Mouse (Mus musculus): ENCODE measurements at regions not wholly inside any gene's neighbourhood (a gene's known extent, or its start where the extent isn't known, plus 50 kb on each side); places are given as distances from the start of the nearest gene placed in this dataset.

DNA sequence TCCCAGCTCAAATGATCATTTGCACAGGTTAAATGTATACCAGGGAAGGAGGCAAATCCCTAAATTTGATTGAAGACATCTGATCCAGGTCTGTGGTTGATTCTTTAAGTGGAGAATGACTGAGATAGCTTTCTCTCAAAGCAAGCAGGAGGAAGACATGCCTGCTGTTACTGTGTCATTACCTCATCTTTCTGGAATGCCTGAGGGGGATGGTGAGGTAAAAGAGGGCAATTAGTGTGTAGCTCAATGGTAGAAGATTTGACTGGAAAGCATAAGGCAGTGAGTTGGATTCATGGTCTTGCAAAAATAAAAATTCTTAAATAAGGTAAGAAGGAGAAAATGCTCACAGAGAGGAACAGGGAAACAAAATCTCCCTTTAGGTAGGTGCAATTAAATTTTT lies 144.9 kb downstream of the Fam84b start:
- Histone ChIP-seq H3K27me3 (replicated peaks; ENCODE audit: control insufficient read depth, insufficient read depth, low read length) (no peaks in the 10 kb centered on the region), H3K27ac (ENCODE audit: low read depth, low read length) (no peak overlapping the region), H3K36me3 (ENCODE audit: control insufficient read depth, insufficient read depth, low read length) (no peaks in the 10 kb centered on the region), H3K4me3 (ENCODE audit: low read depth, low read length) (no peak overlapping the region), H3K9ac (ENCODE audit: low read depth, low read length) (no peak overlapping the region), H3K4me1 (replicated peaks; ENCODE audit: control insufficient read depth, insufficient read depth, low read length) (no peaks in the 10 kb centered on the region), H3K4me2 (no peak overlapping the region), H3K9me3 (ENCODE audit: control insufficient read depth, low read length) (no peaks in the 10 kb centered on the region)
- no peak for DNase-seq (ENCODE audit: low spot score)
- no peak for ATAC-seq (replicated peaks; ENCODE audit: low FRiP score)

DNA sequence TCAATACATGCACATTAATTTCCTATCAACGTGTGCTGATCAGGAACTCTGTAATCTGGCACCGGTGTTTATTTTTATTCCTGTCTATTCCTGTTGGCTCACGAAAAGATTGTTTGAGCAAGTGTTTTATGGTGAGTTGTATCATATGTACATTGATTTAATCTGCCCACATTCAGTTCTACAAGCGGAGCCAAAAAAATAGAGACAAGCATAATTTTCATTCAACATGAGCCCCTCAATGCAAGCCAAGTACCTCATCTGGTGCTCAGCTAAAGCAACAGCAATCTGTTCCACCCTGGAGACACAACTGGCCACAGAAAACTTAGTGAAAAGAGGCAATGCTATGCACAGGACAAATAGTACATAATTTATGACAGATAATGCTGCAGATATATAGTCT lies 147.6 kb downstream of the Fam84b start:
- no peak overlapping the region for H3K9ac ChIP-seq (ENCODE audit: low read depth, low read length)
- no peak overlapping the region for H3K27ac ChIP-seq (ENCODE audit: low read depth, low read length)
- H3K9me3 ChIP-seq (ENCODE audit: control insufficient read depth, low read length) = no peaks in the 10 kb centered on the region
- ATAC-seq (replicated peaks; ENCODE audit: low FRiP score) (no peak), DNase-seq (ENCODE audit: low spot score) (no peak)
- no peaks in the 10 kb centered on the region for H3K36me3 ChIP-seq (ENCODE audit: control insufficient read depth, insufficient read depth, low read length)
- H3K27me3 ChIP-seq (replicated peaks; ENCODE audit: control insufficient read depth, insufficient read depth, low read length) = no peaks in the 10 kb centered on the region
- no peak overlapping the region for H3K4me3 ChIP-seq (ENCODE audit: low read depth, low read length)
- WGBS = 86% methylated on average over 4 of the region's 4 CpGs
- H3K4me2 ChIP-seq = no peak overlapping the region
- H3K4me1 ChIP-seq (replicated peaks; ENCODE audit: control insufficient read depth, insufficient read depth, low read length) = no peaks in the 10 kb centered on the region

GRCm38 (mm10) chr15:60701273-60701672 lies 152.3 kb downstream of the Fam84b start:
- Histone ChIP-seq H3K4me2 (no peak overlapping the region), H3K4me3 (ENCODE audit: low read depth, low read length) (no peak overlapping the region), H3K4me1 (replicated peaks; ENCODE audit: control insufficient read depth, insufficient read depth, low read length) (no peaks in the 10 kb centered on the region), H3K27me3 (replicated peaks; ENCODE audit: control insufficient read depth, insufficient read depth, low read length) (no peaks in the 10 kb centered on the region), H3K9ac (ENCODE audit: low read depth, low read length) (no peak overlapping the region), H3K36me3 (ENCODE audit: control insufficient read depth, insufficient read depth, low read length) (no peaks in the 10 kb centered on the region), H3K27ac (ENCODE audit: low read depth, low read length) (no peak overlapping the region), H3K9me3 (ENCODE audit: control insufficient read depth, low read length) (no peaks in the 10 kb centered on the region)
- ATAC-seq (replicated peaks; ENCODE audit: low FRiP score) = no peak
- no peak for DNase-seq (ENCODE audit: low spot score)

DNA sequence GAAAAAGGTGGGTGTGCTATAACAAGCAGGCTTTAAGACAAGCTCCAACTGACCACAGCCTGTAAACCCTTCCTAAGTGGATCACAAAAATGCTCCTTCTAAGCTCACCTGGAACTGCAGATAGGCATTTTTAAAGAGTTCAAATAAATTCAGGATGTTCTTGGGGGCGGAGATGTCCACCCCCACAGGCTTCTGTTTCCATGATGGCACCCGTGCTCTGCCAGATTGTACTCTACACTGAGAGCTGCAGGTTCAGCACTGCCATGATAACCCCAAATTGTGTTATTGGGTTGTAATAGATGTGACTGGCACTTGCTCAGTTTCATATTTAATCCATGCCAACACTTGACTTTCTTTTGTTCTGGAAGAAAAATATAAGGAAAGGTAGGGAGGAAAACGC lies 158.8 kb downstream of the Fam84b start:
- no peaks in the 10 kb centered on the region for H3K36me3 ChIP-seq (ENCODE audit: control insufficient read depth, insufficient read depth, low read length)
- no peaks in the 10 kb centered on the region for H3K9me3 ChIP-seq (ENCODE audit: control insufficient read depth, low read length)
- H3K4me3 ChIP-seq (ENCODE audit: low read depth, low read length) = no peak overlapping the region
- no peak overlapping the region for H3K4me2 ChIP-seq
- no peaks in the 10 kb centered on the region for H3K4me1 ChIP-seq (replicated peaks; ENCODE audit: control insufficient read depth, insufficient read depth, low read length)
- no peak for ATAC-seq (replicated peaks; ENCODE audit: low FRiP score)
- H3K27me3 ChIP-seq (replicated peaks; ENCODE audit: control insufficient read depth, insufficient read depth, low read length) = no peaks in the 10 kb centered on the region
- 77% methylated on average over 3 of the region's 3 CpGs for WGBS
- no peak for DNase-seq (ENCODE audit: low spot score)
- H3K27ac ChIP-seq (ENCODE audit: low read depth, low read length) = no peak overlapping the region
- no peak overlapping the region for H3K9ac ChIP-seq (ENCODE audit: low read depth, low read length)

GRCm38 (mm10) chr15:60693751-60694500 lies 159.7 kb downstream of the Fam84b start:
- H3K9me3 ChIP-seq (ENCODE audit: control insufficient read depth, low read length) = no peaks in the 10 kb centered on the region
- DNase-seq (ENCODE audit: low spot score) (no peak), ATAC-seq (replicated peaks; ENCODE audit: low FRiP score) (peak; percentile 41; the same call in 1 of the 2 replicates)
- H3K27me3 ChIP-seq (replicated peaks; ENCODE audit: control insufficient read depth, insufficient read depth, low read length) = no peaks in the 10 kb centered on the region
- 58% methylated on average over 7 of the region's 7 CpGs for WGBS
- no peaks in the 10 kb centered on the region for H3K36me3 ChIP-seq (ENCODE audit: control insufficient read depth, insufficient read depth, low read length)
- no peak overlapping the region for H3K9ac ChIP-seq (ENCODE audit: low read depth, low read length)
- H3K4me3 ChIP-seq (ENCODE audit: low read depth, low read length) = no peak overlapping the region
- H3K4me1 ChIP-seq (replicated peaks; ENCODE audit: control insufficient read depth, insufficient read depth, low read length) = no peaks in the 10 kb centered on the region
- no peak overlapping the region for H3K4me2 ChIP-seq
- H3K27ac ChIP-seq (ENCODE audit: low read depth, low read length) = no peak overlapping the region

- H3K4me2 ChIP-seq = no peak overlapping the region
- H3K27me3 ChIP-seq (replicated peaks; ENCODE audit: control insufficient read depth, insufficient read depth, low read length) = no peaks in the 10 kb centered on the region
- H3K4me1 ChIP-seq (replicated peaks; ENCODE audit: control insufficient read depth, insufficient read depth, low read length) = no peaks in the 10 kb centered on the region
- H3K36me3 ChIP-seq (ENCODE audit: control insufficient read depth, insufficient read depth, low read length) = no peaks in the 10 kb centered on the region
- no peaks in the 10 kb centered on the region for H3K9me3 ChIP-seq (ENCODE audit: control insufficient read depth, low read length)
- no peak overlapping the region for H3K27ac ChIP-seq (ENCODE audit: low read depth, low read length)
- ATAC-seq (replicated peaks; ENCODE audit: low FRiP score) (no peak), DNase-seq (ENCODE audit: low spot score) (no peak)
- no peak overlapping the region for H3K4me3 ChIP-seq (ENCODE audit: low read depth, low read length)
- H3K9ac ChIP-seq (ENCODE audit: low read depth, low read length) = no peak overlapping the region
- WGBS = 55% methylated on average over 6 of the region's 6 CpGs
Observed at GRCm38 (mm10) chr15:60692718-60693597, 160.6 kb downstream of the Fam84b start.

- 57% methylated on average over 3 of the region's 3 CpGs for WGBS
- no peaks in the 10 kb centered on the region for H3K27me3 ChIP-seq (replicated peaks; ENCODE audit: control insufficient read depth, insufficient read depth, low read length)
Observed at GRCm38 (mm10) chr15:60692149-60692548, 161.4 kb downstream of the Fam84b start.

GRCm38 (mm10) chr15:60677397-60677796 lies 176.2 kb downstream of the Fam84b start:
- Histone ChIP-seq H3K9ac (ENCODE audit: low read depth, low read length) (no peak overlapping the region), H3K4me1 (replicated peaks; ENCODE audit: control insufficient read depth, insufficient read depth, low read length) (no peaks in the 10 kb centered on the region), H3K9me3 (ENCODE audit: control insufficient read depth, low read length) (no peaks in the 10 kb centered on the region), H3K4me2 (no peak overlapping the region), H3K36me3 (ENCODE audit: control insufficient read depth, insufficient read depth, low read length) (no peaks in the 10 kb centered on the region), H3K4me3 (ENCODE audit: low read depth, low read length) (no peak overlapping the region), H3K27me3 (replicated peaks; ENCODE audit: control insufficient read depth, insufficient read depth, low read length) (no peaks in the 10 kb centered on the region), H3K27ac (ENCODE audit: low read depth, low read length) (no peak overlapping the region)
- DNase-seq (ENCODE audit: low spot score) = no peak
- WGBS = 69% methylated on average over 3 of the region's 3 CpGs
- no peak for ATAC-seq (replicated peaks; ENCODE audit: low FRiP score)

More at GRCm38 (mm10) chr15:60692149-60692548, 161.4 kb downstream of the Fam84b start:
- ATAC-seq (replicated peaks; ENCODE audit: low FRiP score) (no peak), DNase-seq (ENCODE audit: low spot score) (no peak)
- Histone ChIP-seq H3K4me2 (no peak overlapping the region), H3K4me1 (replicated peaks; ENCODE audit: control insufficient read depth, insufficient read depth, low read length) (no peaks in the 10 kb centered on the region), H3K9me3 (ENCODE audit: control insufficient read depth, low read length) (no peaks in the 10 kb centered on the region), H3K4me3 (ENCODE audit: low read depth, low read length) (no peak overlapping the region), H3K9ac (ENCODE audit: low read depth, low read length) (no peak overlapping the region), H3K36me3 (ENCODE audit: control insufficient read depth, insufficient read depth, low read length) (no peaks in the 10 kb centered on the region), H3K27ac (ENCODE audit: low read depth, low read length) (no peak overlapping the region)

DNA sequence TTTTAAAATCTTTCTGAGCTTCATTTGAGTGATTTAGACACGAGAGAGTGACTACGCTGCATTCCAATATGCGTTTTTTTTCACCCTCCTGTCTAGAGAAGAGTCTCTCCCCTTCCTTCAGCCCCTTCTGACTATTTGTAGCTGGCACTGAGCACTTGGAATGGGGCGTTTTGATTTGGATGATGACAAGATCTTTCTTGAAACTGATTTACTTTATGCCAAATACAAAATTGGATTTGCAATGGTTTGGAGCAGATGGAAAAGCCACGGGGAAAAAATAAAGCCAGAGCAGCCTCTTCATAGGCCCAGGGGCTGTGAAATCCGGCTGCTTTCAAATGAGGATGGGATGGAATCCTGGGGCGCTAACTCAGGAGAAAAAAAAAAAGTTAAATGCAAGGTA lies 196.0 kb downstream of the Fam84b start:
- WGBS = 70% methylated on average over 7 of the region's 7 CpGs
- Histone ChIP-seq H3K4me1 (replicated peaks; ENCODE audit: control insufficient read depth, insufficient read depth, low read length) (no peaks in the 10 kb centered on the region), H3K36me3 (ENCODE audit: control insufficient read depth, insufficient read depth, low read length) (no peaks in the 10 kb centered on the region), H3K9me3 (ENCODE audit: control insufficient read depth, low read length) (no peaks in the 10 kb centered on the region), H3K9ac (ENCODE audit: low read depth, low read length) (no peak overlapping the region), H3K4me3 (ENCODE audit: low read depth, low read length) (no peak overlapping the region), H3K4me2 (no peak overlapping the region), H3K27me3 (replicated peaks; ENCODE audit: control insufficient read depth, insufficient read depth, low read length) (no peaks in the 10 kb centered on the region), H3K27ac (ENCODE audit: low read depth, low read length) (no peak overlapping the region)
- no peak for ATAC-seq (replicated peaks; ENCODE audit: low FRiP score)
- DNase-seq (ENCODE audit: low spot score) = no peak
